Mouse (Mus musculus): Measurements from ENCODE around the gene Naaa. TPM values are rescaled to one million over a fixed set of nuclear protein-coding genes. Genes with fewer than 3 reads are reported as not detected.

Gene Naaa
- polyA plus RNA-seq, 1 experiment from 2014 or later, result 6.4 TPM

DNA sequence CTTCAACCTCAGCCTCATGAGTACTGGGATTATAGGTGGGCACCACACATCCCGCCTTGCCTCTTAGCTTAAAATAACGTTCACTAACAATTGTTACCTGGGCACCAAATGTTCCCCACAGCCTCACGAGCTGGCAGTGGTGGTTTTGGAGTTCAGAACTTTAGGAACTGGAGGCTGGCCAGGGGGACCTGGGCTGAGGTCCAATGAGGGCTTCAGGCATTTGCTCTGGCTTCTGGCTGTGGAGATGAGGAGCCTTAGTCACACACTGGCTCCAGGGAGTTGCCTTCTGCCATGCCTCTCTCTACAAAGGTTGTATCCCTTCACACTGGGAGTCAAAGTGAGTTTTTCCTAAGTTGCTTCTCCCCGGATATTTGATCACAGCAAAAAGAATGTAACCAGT is 4.6 kb upstream of the Naaa start:
- 0 out of 2 replicates have a peak overlapping the region, but pooled peaks have one; percentile 49 for H3K4me2 ChIP-seq (ENCODE audit: low read depth, low read length)

DNA sequence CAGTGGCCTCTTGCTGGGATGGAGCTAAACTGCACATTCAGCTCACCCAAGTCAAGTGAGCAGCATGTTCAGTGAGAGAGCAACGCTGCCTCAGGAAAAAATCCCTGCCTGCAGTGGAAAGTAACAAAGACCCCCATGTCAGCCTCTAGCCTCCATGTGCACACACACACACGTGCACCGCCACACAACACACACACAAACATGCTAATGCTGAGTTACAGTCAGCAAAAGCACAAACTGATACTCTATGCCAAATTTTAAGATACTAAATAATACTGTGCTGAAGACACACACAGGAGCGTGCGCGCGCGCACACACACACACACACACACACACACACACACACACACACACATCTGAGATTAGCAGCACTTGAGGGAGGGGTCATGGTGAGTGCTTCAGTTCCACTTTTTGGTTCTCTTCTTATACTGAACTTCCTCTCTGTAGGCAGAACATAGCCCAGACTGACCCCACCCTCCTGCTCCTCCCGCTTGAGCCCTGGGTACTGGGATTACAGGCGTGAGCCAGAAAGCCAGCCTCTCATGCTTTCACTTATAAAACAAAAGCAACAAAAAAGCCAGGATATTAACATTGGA is 1.1 kb upstream of the Naaa start:
- Histone ChIP-seq H3K36me3 (ENCODE audit: control insufficient read depth, insufficient read depth) (no peaks in the 10 kb centered on the region), H3K27me3 (ENCODE audit: control insufficient read depth, insufficient read depth, low read depth, low read length) (peaks cover 14% of the 10 kb centered on the region; the same call in 1 of the 2 replicates), H3K4me2 (ENCODE audit: low read depth, low read length) (no peak overlapping the region), H3K9ac (ENCODE audit: low read depth, low read length) (no peak overlapping the region), H3K9me3 (replicated peaks; ENCODE audit: control insufficient read depth, low read length) (no peaks in the 10 kb centered on the region), H3K4me1 (ENCODE audit: control insufficient read depth, low read depth, low read length) (peaks cover 27% of the 10 kb centered on the region), H3K27ac (ENCODE audit: low read length) (no peak overlapping the region), H3K4me3 (ENCODE audit: low read depth, low read length) (no peak overlapping the region)
- 26% methylated on average over 10 of the region's 10 CpGs for WGBS (ENCODE audit: insufficient replicate concordance)
- ATAC-seq (ENCODE audit: low read depth), result peak; percentile 17; the same call in 1 of the 2 replicates

More for the DNA sequence above, 4.6 kb upstream of the Naaa start:
- Histone ChIP-seq H3K36me3 (ENCODE audit: control insufficient read depth, insufficient read depth) (peaks cover 2% of the 10 kb centered on the region; the same call in 1 of the 2 replicates), H3K9me3 (replicated peaks; ENCODE audit: control insufficient read depth, low read length) (no peaks in the 10 kb centered on the region), H3K4me1 (ENCODE audit: control insufficient read depth, low read depth, low read length) (peaks cover 24% of the 10 kb centered on the region), H3K9ac (ENCODE audit: low read depth, low read length) (no peak overlapping the region), H3K4me3 (ENCODE audit: low read depth, low read length) (no peak overlapping the region), H3K27ac (ENCODE audit: low read length) (no peak overlapping the region), H3K27me3 (ENCODE audit: control insufficient read depth, insufficient read depth, low read depth, low read length) (peaks cover under 1% of the 10 kb centered on the region; the same call in 1 of the 2 replicates)
- ATAC-seq (ENCODE audit: low read depth), result no peak
- 69% methylated on average over 4 of the region's 4 CpGs for whole genome bisulfite sequencing (ENCODE audit: insufficient replicate concordance)

DNA sequence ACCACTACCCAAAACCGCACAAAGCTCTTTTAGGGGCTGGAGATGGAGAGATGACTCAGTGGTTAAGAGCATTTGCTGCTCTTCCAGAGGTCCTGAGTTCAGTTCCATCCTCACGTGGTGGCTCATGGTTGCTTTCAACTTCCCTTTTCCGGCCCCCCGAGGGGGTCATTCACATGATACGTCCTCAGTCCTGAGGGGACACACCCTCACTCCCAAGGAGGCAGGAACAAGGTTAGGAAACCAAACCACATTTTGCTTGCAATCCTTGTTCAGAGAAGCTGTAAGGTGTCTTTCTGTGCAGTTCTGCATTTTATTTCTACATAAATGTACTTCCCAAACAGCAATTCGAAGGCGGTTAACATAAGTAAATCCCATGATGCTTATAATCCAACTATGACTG is 7.5 kb downstream of the Naaa start:
- no peaks in the 10 kb centered on the region for H3K36me3 ChIP-seq (ENCODE audit: control insufficient read depth, insufficient read depth)
- no peak overlapping the region for H3K4me2 ChIP-seq (ENCODE audit: low read depth, low read length)
- no peaks in the 10 kb centered on the region for H3K4me1 ChIP-seq (ENCODE audit: control insufficient read depth, low read depth, low read length)
- WGBS (ENCODE audit: insufficient replicate concordance), result 47% methylated on average over 7 of the region's 7 CpGs
- H3K4me3 ChIP-seq (ENCODE audit: low read depth, low read length), result no peak overlapping the region
- no peak overlapping the region for H3K9ac ChIP-seq (ENCODE audit: low read depth, low read length)
- ATAC-seq (ENCODE audit: low read depth), result no peak
- no peaks in the 10 kb centered on the region for H3K27me3 ChIP-seq (ENCODE audit: control insufficient read depth, insufficient read depth, low read depth, low read length)
- H3K27ac ChIP-seq (ENCODE audit: low read length), result no peak overlapping the region
- H3K9me3 ChIP-seq (replicated peaks; ENCODE audit: control insufficient read depth, low read length), result no peaks in the 10 kb centered on the region

DNA sequence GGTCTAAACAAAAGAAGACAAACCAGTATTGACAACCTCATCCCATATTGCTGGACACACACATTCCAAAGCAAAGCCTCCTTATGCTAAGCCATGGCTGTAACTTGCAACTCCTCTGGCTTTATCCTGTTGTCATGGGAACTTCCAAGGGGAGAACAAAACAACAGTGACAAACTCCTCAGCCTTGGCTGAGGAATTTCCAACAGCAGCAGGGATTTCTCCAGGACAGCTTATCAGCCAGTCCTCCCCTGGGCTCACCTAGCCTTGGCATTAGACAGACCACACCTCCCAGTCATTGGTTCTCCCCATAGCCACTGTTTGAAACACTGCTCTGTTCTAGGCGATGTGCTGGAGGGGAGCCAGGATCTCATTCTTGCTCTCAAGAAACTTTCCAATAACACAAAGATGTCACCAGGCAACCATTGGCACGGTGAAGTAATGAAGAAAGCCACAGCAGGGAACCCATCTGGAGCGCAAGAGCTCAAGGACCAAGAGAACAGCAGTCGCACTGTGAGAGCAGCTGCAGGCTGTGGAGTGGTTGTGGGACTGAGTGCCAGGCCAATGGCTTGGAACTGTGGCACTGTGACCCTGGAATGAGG is 14.1 kb downstream of the Naaa start:
- Histone ChIP-seq H3K9me3 (replicated peaks; ENCODE audit: control insufficient read depth, low read length) (no peaks in the 10 kb centered on the region), H3K4me3 (ENCODE audit: low read depth, low read length) (no peak overlapping the region), H3K4me1 (ENCODE audit: control insufficient read depth, low read depth, low read length) (no peaks in the 10 kb centered on the region), H3K27ac (ENCODE audit: low read length) (no peak overlapping the region), H3K36me3 (ENCODE audit: control insufficient read depth, insufficient read depth) (no peaks in the 10 kb centered on the region), H3K4me2 (ENCODE audit: low read depth, low read length) (no peak overlapping the region), H3K9ac (ENCODE audit: low read depth, low read length) (no peak overlapping the region), H3K27me3 (ENCODE audit: control insufficient read depth, insufficient read depth, low read depth, low read length) (peaks cover 7% of the 10 kb centered on the region; the same call in 1 of the 2 replicates)
- no peak for ATAC-seq (ENCODE audit: low read depth)
- 60% methylated on average over 4 of the region's 4 CpGs for WGBS (ENCODE audit: insufficient replicate concordance)

DNA sequence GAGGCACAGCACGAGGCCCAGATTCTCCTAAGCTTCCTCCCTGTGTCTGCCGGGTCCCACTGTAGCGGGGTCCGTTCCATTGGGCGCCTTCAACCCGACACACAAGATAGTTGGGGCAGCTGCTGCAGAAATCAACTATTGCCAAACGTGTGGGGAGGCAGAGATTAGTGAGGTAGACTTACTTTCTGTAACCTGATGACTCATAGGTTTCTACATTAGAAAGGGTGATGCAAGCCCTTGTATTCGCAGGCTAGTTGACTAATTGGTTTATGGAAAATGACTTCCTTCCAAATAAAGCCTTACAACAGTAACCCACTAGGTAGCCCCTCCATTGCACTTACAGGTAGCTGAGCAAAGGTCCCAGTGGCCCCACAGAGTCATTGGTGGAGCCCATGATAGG is 15.3 kb downstream of the Naaa start:
- no peaks in the 10 kb centered on the region for H3K36me3 ChIP-seq (ENCODE audit: control insufficient read depth, insufficient read depth)
- no peaks in the 10 kb centered on the region for H3K9me3 ChIP-seq (replicated peaks; ENCODE audit: control insufficient read depth, low read length)
- no peak for ATAC-seq (ENCODE audit: low read depth)
- H3K4me2 ChIP-seq (ENCODE audit: low read depth, low read length), result no peak overlapping the region
- WGBS (ENCODE audit: insufficient replicate concordance), result 61% methylated on average over 8 of the region's 8 CpGs
- no peaks in the 10 kb centered on the region for H3K4me1 ChIP-seq (ENCODE audit: control insufficient read depth, low read depth, low read length)
- H3K4me3 ChIP-seq (ENCODE audit: low read depth, low read length), result no peak overlapping the region
- H3K27ac ChIP-seq (ENCODE audit: low read length), result no peak overlapping the region
- H3K27me3 ChIP-seq (ENCODE audit: control insufficient read depth, insufficient read depth, low read depth, low read length), result peaks cover 11% of the 10 kb centered on the region; the same call in 1 of the 2 replicates
- no peak overlapping the region for H3K9ac ChIP-seq (ENCODE audit: low read depth, low read length)

DNA sequence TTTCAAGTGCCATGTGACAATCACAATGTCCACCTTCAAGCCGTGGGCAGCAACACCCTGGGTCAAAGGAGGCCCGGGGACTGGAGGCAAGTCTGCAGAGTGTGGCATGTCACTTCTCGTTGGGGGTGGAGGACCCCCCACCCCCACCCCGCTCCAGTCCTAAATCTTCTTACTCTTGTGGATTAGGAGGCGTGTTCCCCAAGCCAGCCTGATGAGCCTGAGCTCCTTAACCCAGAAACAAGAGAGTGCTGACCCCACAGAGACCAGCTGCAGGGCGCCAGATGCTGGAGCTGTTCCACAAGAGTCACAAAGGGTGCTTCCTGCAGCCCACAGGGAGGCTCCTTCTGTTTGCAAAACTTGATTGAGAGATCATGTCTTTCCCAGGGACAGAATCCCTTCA is 21.8 kb downstream of the Naaa start, which contains the start of gene Ppef2:
Gene Ppef2 (minus strand): TSS at position 61 of the 400 bp plus-strand sequence.
- Histone ChIP-seq H3K4me2 (ENCODE audit: low read depth, low read length) (no peak within 1 kb of the TSS), H3K9me3 (replicated peaks; ENCODE audit: control insufficient read depth, low read length) (no peaks in the 10 kb centered on the region), H3K4me1 (ENCODE audit: control insufficient read depth, low read depth, low read length) (no peaks in the 10 kb centered on the region), H3K36me3 (ENCODE audit: control insufficient read depth, insufficient read depth) (no peaks in the 10 kb centered on the region), H3K27ac (ENCODE audit: low read length) (no peak within 1 kb of the TSS), H3K4me3 (ENCODE audit: low read depth, low read length) (no peak within 1 kb of the TSS), H3K9ac (ENCODE audit: low read depth, low read length) (no peak within 1 kb of the TSS), H3K27me3 (ENCODE audit: control insufficient read depth, insufficient read depth, low read depth, low read length) (peaks cover 15% of the 10 kb centered on the region; the same call in 1 of the 2 replicates)
- WGBS (ENCODE audit: insufficient replicate concordance), result 18% methylated on average over 6 of the region's 6 CpGs
- no peak for ATAC-seq (ENCODE audit: low read depth)

DNA sequence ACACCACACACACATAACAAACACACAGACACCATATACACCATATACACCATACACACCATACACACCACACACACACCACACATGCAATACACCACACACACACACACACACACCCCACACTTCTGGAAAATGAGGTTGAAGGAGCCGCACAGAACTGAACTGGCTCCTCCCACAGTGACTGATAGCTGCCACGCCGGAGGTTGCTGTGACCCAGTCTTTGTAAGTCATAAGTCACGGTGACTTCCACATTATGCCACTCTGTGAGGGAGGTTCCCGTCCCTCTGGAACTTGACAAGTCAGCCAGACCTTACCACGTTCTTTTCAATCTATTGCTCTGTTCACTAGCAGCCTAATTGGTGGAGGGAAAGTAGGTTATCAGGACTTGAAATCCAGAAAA is 23.5 kb downstream of the Naaa start:
- H3K27ac ChIP-seq (ENCODE audit: low read length), result no peak overlapping the region
- no peak overlapping the region for H3K9ac ChIP-seq (ENCODE audit: low read depth, low read length)
- H3K4me2 ChIP-seq (ENCODE audit: low read depth, low read length), result no peak overlapping the region
- no peaks in the 10 kb centered on the region for H3K4me1 ChIP-seq (ENCODE audit: control insufficient read depth, low read depth, low read length)
- H3K9me3 ChIP-seq (replicated peaks; ENCODE audit: control insufficient read depth, low read length), result no peaks in the 10 kb centered on the region
- 26% methylated on average over 6 of the region's 6 CpGs for WGBS (ENCODE audit: insufficient replicate concordance)
- no peaks in the 10 kb centered on the region for H3K36me3 ChIP-seq (ENCODE audit: control insufficient read depth, insufficient read depth)
- H3K27me3 ChIP-seq (ENCODE audit: control insufficient read depth, insufficient read depth, low read depth, low read length), result peaks cover 14% of the 10 kb centered on the region; the same call in 1 of the 2 replicates
- ATAC-seq (ENCODE audit: low read depth), result no peak
- no peak overlapping the region for H3K4me3 ChIP-seq (ENCODE audit: low read depth, low read length)

DNA sequence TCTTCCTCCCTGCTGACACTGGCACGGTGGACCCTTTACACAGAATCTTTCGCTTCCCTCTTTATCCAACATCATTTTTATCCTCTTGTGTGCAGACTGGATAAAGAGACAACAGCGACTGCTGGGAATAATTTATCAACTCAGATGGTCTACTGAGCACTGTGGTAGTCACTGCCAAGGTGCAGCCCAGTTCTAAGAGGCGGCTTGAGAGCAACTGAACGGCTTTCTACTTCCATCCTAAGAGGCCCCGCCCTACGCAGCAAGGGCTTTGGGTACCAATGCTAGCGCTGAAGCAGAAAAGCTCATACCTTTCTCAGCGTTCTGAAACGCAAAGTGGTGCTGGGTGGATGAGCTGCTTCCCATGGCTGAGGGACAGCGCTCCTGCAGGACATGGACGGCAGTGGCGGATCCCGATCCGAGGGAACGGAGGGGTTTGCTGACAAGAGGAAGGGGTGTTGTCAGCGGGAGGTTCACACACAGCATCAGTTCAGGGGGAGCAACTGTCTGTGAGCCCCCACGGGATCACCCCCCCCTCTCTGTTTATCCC is 25.1 kb downstream of the Naaa start:
- no peak overlapping the region for H3K27ac ChIP-seq (ENCODE audit: low read length)
- no peaks in the 10 kb centered on the region for H3K36me3 ChIP-seq (ENCODE audit: control insufficient read depth, insufficient read depth)
- H3K4me3 ChIP-seq (ENCODE audit: low read depth, low read length), result no peak overlapping the region
- no peak overlapping the region for H3K4me2 ChIP-seq (ENCODE audit: low read depth, low read length)
- no peaks in the 10 kb centered on the region for H3K9me3 ChIP-seq (replicated peaks; ENCODE audit: control insufficient read depth, low read length)
- 26% methylated on average over 18 of the region's 18 CpGs for WGBS (ENCODE audit: insufficient replicate concordance)
- peaks cover 7% of the 10 kb centered on the region; the same call in 1 of the 2 replicates for H3K27me3 ChIP-seq (ENCODE audit: control insufficient read depth, insufficient read depth, low read depth, low read length)
- H3K4me1 ChIP-seq (ENCODE audit: control insufficient read depth, low read depth, low read length), result no peaks in the 10 kb centered on the region
- no peak overlapping the region for H3K9ac ChIP-seq (ENCODE audit: low read depth, low read length)
- ATAC-seq (ENCODE audit: low read depth), result no peak

DNA sequence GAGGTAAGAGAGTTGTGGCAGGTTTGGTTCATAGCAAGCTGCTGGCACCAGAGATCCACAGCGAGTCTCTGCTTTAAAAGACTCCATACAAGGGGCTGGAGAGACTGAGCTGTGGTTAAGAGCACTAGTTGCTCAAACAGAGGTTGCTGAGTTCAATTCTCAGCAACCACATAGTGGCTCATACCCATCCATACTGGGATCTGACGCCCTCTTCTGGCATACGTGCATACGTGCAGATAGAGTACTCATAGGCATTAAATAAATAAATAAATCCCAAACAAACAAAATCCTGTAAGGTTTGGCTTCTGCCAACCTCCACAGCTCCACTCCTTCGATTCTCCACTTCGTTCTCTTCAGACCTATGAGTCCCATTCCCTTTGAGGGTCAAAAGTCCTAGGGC is 25.9 kb downstream of the Naaa start:
- 66% methylated on average over 6 of the region's 6 CpGs for WGBS (ENCODE audit: insufficient replicate concordance)
- Histone ChIP-seq H3K27me3 (ENCODE audit: control insufficient read depth, insufficient read depth, low read depth, low read length) (peaks cover 11% of the 10 kb centered on the region; the same call in 1 of the 2 replicates), H3K4me2 (ENCODE audit: low read depth, low read length) (no peak overlapping the region)

More for the DNA sequence above, 25.9 kb downstream of the Naaa start:
- ATAC-seq (ENCODE audit: low read depth), result no peak
- Histone ChIP-seq H3K4me3 (ENCODE audit: low read depth, low read length) (no peak overlapping the region), H3K4me1 (ENCODE audit: control insufficient read depth, low read depth, low read length) (no peaks in the 10 kb centered on the region), H3K27ac (ENCODE audit: low read length) (no peak overlapping the region), H3K9me3 (replicated peaks; ENCODE audit: control insufficient read depth, low read length) (no peaks in the 10 kb centered on the region), H3K36me3 (ENCODE audit: control insufficient read depth, insufficient read depth) (no peaks in the 10 kb centered on the region), H3K9ac (ENCODE audit: low read depth, low read length) (no peak overlapping the region)
